Mouse (Mus musculus) cerebellum, adult 11 months (tissue): ENCODE measurements around the gene Msh3.

ENCODE experiments used
- DNase-seq: peaks from one replicate; pipeline ENCODE4 v3.0.0; 2022

Gene Msh3

DNA sequence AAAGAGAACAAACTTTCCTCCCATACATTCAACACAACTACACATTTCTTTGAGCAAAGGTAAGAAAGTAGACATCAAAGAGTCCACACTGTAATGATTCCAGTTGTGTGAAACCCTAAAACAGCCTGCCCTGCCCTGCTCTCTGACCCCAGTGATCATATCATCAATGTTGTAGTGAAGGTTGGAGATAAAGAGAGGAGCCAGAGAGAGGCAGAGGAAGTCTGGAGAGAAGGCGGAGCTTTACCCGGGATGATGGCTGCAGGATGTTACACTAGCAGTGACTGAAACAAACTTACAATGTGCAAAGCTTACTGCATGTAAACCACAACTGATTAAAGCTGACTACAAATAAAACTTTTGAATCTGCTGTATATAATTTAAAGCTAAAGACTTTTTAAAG is 26.8 kb downstream of the Msh3 start:
- no peak for DNase-seq

DNA sequence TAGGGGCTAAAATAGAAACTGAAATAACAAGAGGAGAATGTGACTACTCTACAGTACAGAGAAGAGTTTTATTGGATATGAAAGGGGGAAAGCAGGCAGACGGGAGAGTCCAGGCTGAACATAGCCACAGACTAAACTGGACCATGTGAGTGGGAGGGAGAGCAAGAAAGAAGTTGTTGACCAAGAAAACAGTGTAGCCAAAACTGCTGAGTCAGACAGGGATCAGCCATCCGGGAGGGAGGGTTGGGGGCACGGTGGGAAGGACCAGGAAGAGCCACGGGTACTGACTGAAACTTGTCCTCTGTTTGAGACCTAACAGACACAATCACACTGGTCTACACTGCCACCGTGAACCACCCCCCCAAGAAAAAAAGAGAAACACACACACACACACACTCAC is 28.8 kb downstream of the Msh3 start:
- no peak for DNase-seq

DNA sequence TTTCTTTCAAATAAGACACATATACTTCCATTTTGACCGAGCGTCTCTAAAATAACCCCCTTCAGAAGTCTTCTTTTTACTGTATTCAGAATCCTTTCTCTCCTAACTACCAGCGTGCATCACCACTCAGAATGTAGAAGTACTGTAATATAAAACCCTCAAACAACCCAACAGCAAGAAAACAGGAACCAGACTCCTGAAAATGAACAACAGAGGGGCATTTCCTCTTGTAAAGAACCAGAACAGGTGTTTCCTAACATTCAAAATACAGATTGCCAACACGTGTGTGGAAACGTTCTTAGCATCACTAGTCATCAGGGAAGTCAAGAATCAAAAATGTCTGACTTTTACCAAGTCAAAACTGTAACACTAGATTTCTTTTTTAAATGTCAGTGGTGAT is 34.0 kb downstream of the Msh3 start:
- DNase-seq = no peak

DNA sequence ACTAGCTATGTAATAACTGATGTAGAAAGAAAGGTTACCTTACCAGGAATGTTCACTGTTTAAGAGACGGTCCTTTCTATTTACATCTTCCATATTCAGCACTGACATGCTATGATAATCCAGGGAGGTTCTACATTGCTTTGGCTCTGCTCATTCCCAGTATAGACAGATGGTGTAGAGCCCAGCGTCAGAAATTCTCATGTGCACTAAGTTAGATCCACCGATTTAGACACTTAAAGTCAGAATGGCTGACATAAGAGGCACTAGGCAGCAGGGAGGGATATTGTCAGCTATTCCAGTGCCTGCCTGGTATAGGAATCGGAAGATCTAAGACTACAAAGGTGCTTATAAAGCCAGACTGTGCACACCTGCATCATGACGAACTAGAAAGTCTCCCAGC is 40.2 kb downstream of the Msh3 start:
- no peak for DNase-seq

DNA sequence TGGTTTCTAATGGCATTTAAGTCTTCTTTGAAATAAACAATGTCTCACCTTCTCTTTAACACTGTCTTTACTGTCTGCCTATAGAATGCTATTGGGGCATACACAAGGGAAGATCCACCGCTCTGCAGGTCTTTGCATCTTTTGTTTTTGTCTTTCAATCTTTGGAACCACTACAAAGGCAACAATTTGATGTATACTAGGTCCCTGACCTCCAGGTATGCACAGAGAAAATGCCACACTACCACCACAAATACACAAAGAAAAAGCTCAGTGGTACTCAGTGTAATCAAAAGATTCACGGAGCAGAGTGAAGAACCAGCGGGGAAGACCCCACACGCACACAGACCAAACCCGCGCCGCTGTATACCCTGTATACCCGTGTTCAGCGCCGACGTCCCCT is 49.1 kb downstream of the Msh3 start, which contains the start of gene Gm20379:
Gene Gm20379 (plus strand): TSS at position 301 of the 400 bp plus-strand sequence.
- DNase-seq = no peak

DNA sequence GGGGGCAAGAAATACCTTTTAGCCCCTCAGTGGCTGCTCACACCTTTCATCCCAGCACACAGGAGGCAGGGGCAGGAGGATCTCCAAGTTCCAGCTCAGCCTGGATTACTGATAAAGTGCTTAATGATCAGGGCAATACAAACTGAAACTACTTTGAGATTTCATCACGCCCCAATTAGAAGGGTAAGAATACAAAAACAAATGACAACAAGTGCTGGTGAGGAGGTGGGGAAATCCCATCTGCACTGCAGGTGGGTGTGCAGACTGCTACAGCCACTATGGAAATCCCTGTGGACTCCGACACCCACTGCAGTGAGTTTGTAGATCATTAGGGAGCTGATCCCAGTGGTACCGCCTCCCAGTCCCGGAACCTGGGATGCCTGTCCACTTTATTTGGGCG is 50.5 kb downstream of the Msh3 start:
- DNase-seq = no peak

DNA sequence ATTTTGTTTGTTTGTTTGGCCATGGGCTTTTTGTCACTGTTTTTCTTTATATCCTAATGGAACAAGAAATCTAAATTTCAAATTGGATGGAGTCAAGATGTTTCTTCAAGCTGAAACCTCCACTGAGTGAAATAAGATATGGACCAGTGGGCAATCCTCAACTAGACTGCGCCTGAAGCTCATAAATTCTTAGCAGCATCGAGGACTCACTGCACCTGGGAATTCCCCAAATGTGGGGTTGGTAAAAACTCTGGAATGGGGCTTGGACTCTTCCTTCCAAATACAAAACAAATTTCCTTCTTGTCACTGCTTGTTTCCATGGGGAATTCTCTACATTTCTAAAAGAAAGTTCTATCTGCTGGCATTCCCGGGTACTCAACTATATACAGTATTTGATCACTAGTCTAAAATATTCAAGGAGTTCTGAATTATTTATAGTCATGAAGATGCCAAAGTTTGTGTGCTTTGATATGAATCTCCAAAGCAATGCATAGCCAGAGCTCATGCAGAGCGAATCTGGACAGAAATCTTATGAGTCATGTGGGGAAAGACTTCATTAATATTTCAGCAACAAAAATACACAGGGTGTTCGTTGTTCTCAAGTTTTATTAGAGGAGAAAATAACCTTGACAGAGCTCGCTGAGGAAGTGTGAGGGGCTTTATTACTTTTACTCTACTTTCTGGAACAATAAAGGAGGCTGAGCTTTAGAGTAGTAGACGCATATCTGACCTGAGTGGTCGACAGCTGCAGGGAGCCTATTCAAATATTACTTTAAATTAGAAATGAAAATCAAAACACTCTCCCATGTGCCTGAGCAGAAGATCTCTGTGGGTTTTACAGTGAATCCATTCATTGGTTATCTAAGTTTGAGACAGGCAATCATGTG is 51.5 kb downstream of the Msh3 start:
- DNase-seq = no peak

DNA sequence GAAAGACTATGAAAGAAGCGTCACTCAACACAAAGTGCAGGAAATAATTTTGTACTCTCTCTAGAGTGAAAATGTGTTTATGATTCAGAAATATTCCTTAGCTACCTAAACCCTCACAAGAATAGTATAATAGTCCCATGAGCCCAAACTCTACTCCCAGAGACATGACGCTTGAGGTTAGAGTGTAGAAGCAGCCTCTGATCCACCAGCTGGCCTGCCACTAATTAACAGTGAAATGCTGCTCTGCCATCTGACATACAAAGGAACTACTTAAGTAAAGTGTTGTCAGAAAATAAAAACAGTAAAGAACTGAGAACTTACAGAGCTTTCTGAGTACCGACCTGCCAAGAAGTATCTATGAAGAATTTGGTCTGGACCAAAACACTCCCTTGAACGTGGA is 52.3 kb downstream of the Msh3 start:
- DNase-seq = no peak

DNA sequence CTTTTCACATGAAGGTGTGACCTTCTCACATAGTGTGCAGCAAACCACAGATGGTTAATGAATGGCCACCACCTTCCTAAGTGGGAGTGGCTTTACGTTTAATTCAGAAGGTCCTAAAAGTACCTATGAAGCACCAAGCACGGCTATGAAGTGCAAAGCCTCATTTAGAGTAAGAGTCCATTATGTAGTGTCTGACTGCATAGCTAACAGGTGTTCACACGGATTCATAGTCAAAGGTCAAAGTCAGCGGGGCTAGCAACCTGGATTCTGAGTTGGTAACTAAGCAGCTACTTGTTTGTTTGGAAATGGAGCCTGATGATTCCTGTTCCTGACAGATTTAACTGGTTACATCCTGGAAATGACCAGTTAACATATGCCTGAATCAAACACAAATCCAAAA is 53.0 kb downstream of the Msh3 start:
- DNase-seq = no peak

DNA sequence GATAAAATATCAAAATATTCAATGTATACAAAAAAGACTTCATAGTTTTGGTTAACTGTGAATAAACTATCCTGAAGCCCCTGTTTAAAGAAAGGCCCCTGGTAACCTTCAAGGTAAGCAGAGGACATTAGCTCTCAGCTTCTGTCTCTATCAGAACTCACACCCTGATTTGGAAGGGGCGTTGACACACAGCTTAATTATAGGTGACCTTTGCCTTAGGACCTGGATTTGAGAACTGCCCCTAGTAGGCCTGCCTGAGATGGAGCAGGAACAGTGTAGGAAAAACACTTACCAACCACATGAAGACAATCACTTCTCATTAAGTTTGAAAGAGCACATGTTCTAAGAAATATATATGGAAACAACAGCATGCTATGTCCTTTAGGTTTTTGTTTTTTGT is 55.3 kb downstream of the Msh3 start:
- no peak for DNase-seq

DNA sequence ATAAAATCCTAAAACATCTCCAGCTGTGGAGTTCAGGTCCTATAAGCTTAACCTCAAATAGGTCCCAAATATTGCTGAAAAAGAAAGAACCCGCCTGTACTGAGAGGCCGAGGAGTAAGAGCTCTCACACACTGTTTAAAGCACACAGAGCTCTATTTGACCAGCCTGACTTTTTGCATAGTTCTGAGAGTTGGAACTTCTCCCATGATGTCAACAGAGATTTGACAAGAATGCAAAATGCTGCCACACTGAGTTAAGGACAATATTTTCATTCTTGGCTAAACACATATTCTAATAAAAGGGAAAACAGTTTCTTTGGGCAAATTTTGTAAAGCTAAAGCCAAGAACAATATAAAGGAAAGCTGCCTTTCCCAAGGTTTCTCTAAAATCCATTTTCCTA is 57.8 kb downstream of the Msh3 start:
- DNase-seq = no peak

DNA sequence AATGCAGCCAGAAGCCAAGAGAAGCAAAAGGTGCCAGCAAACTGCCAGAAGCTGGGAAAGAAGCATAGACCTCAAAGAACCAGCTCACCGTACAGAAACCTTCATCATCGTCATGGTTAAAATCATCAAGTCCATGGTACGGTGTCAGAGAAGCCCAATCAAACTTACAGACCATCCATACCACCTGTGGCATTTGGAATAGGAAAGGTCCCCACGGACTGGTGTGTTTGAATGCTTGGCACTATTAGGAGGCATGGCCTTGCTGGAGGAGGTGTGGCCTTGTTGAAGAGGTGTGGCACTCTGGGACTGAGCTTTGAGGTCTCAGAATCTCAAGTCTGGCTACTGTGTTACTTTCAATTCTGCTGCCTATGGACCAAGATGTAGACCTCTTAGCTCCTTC is 58.3 kb downstream of the Msh3 start:
- DNase-seq = no peak

DNA sequence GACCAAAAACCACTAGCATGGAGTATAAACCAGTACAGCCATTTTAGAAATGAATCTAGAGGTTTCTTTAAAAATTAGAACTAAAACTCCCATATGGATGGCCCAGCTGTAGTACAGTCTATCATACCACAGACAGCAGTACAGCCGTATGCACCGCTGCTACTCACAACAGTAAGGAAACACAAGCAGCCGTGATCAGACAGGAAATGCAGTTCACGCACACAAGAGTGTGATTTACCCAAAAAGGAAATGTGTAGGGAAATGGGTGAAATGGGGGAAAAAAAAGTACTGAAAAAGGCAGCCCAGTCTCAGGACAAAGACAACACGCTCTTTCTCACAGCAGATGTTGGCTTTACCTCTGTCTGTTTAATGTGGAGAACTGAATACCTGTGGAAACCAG is 60.9 kb downstream of the Msh3 start:
- DNase-seq = no peak

DNA sequence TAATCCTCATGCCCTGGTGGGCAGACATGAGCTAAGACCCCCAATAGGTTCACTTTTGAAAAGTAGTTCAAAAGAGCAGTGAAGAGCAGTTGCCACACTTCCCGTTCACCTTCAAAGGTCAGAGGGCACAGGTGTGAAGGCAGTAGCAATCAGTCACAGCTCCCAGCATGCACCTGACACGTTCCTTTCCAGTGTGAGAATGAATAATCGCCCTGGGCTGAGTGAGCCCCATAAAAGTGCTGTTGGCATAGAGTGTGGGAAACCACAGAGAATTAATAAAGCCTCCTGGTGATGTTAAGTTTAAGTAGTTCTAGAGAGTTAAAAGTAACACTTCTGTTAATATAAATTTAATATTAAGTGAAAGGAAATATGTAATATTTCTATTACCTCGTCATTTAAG is 63.2 kb downstream of the Msh3 start:
- no peak for DNase-seq

DNA sequence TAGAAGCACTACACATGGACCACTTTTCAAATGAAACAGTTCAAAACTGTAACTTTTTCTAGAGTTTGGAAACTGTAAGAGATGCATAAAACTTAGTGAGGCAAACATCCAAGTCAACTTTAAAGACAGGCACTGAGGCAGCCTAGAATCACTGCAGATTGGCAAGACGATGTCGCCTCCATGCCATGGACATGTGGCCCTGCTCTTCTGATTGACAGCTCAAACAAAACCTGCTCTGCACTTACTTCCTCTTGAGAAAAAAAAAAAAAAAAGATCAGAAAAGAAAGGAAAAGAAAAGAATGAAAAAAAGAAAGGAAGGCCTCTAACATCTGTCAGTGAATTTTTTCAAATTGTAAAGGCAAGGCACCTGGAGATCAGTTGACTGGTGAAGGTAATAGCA is 77.8 kb downstream of the Msh3 start:
- DNase-seq = no peak

DNA sequence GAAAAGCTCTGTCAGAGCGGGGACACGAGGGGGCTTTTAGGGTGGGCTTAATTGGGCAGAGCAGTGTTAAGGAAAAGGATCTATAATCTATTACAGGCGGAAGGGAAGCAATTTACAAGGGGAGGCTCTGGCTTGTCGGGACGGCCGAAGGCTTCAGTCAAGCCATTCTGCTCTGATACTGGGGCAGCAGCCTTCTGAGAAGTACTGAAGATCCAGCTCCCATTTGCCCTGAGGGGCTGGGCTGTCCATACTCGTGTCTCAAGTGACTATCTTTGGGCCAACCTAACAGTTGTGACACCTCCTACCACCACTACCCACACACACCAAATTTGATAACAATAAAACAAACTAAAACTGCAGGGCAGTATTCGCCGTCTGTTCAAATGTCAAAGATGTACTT is 79.5 kb downstream of the Msh3 start:
- DNase-seq = no peak

DNA sequence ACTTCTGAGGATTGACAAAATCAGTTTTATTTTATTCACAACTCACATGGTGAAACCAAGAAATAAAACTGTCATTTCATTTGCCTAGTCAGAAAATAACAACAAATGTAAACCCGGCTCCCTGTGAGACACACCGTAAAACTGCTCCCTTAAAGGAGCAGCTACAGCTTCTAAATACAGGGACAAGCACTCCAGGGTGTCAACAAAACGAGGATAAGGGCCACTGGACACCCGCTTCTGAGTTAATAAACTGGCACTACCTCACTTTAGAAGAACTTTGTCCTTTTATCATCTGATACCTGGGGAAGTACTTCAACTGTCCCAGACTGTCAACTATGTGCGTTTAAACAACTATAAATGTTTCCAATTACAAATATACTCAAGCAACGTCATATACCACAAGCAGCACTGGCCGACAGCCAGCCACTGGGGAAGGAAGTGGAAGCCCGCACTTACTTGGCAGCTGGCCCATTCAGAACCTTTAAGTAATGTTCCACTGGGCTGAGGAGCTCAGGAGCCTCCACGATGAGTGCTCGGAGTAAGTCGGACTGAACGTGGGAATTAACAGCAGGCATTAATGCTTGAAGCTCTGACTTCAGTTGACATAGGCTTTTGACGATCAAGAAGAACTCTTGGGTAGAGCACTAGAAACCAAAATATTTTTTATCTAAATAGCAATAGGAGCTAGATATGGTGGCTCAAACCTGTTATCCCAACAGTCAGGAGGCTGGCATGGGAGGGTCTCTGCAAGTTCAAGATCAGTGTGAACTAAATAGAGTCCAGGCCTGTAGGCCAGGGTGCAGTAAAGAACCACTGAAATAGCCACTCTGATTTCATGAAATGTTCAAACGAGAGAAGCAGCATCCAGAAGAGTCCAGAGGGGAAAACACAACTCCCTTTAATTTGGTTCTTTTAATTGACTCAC is 80.3 kb downstream of the Msh3 start:
- no peak for DNase-seq

DNA sequence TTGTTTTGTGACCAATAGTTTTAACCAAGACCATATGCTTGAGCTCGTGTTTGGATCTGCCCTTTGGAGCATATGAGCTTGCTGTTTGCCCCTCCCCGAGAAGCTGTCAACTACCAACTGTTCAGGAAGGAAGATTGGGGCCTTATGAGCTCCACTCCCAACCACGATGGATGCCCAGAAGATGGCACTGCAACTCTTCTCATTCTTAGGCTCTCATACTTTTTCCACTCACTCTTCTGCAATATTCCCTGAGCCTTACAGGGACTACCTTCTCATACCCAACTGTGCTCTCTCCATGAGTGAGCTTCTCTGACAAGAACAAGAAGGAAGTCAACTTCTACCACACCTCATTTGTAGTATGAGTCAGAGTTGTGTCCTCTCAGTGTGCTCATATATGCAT is 87.7 kb downstream of the Msh3 start:
- DNase-seq = no peak

DNA sequence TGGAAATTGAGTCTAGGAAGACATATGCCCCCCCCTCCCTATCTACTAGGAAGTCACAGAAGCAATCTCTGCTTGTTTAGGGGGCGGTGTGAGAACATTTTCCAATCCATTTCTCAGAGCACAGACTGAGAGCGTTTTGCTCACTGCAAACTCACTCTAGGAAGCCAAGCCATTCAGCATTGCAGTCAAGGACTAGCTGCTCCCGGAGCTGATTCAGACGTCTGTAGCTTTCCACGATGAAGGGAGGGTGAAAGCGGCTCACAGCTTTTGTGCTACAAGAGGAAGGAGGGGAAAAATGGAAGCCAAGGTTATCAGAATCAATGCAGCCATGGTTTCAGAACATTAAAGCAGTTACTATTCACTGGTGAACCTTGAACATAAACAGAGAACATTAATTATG is 91.2 kb downstream of the Msh3 start:
- no peak for DNase-seq

DNA sequence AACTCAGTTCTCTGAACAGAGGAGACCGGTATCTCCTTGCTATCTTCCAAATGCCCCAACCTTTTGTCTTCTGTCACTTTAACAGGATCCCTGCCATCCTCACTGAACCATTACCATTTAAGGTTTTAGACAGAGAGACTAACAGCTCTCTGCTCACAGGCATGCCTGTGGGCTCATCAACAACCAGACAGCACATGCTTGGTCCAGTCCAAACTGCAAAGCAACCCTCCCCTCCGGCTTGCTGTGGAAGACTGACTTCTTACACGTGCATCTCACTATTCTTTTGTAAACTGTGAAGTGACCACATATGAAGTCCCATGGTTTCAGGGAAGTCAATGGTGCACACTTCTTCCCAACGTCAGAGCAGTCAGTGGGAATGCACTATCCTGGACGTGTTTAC is 93.5 kb downstream of the Msh3 start:
- no peak for DNase-seq

DNA sequence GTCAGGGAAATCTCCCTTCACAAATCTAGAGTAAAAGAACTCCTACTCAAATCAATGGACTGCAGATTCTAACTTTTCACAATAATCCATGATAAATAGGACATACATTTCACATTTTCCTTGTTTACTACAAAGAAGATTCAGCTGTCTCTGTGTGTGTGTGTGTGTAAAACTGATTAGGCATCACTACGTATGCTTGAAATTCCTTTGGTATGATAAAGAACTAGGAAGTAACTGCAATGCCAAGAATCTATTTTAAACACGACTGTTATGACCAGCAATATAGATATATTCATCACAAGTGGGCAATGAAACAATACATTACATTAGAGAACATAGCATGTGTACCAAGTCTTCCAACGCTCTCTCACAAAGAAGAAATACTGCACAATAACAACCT is 99.3 kb downstream of the Msh3 start:
- no peak for DNase-seq

DNA sequence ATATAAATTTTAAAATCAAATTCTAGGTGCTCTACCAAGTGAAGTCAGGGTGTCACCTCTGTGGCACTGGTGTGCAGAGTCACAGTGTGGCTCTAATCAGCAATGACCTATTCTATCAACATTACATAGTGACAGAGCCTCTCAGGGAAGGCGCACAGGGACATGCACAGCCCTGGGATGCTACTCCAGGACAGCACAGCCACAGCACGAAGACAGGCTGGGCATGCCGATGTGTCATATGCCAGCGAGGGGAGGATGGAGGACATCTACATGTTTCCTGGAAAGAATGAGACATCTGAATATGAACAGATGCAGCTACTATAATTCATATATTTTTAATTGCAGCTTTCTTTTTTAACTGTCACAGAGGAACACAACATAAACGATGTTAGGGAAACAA is 101.0 kb downstream of the Msh3 start:
- no peak for DNase-seq

DNA sequence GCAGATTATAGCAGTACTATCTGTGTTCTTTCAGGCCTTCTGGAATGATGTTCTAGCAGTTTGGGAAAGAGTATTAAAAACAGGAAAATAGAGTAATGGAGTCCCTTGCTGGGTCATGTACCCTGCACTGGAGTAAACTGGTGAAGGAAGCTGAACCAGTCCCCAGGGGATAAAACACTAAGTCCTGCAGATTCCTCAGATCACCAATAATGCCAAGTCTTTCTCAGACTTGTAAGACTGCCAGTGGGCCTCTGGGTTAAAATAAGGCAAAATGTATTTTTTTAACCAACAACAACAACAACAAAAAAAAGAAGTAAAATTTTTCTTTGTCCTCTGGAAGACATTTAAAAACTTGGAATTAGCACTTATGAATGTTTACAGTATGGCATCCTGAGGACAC is 102.5 kb downstream of the Msh3 start:
- DNase-seq = no peak

DNA sequence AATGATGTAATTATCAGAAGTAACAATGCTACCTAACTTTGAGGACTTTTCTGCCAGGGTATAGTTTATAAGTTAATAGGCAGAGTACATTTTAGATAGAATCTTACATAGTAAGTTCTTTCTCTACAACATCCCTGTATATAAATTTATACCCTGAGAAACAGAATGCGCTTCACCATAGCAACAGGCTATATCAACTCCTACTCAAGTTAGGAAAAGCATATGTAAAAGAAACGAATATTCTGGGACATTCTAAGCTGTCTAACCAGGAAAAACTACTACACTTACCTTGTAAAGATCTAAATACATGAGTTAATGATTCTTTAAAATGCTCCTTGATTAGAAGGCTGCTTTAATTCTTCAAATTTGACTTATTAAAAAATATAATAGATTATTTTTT is 107.2 kb downstream of the Msh3 start:
- no peak for DNase-seq
